Mouse (Mus musculus): ENCODE data around the gene Zfp39.

GRCm38 (mm10) chr11:58897485-58897884 is 6.5 kb downstream of the Zfp39 start:
- TF ChIP-seq POLR2A (IDR thresholded peaks at IDR 0.05; ENCODE audit: low read depth, low read length), result no peak
- no peak for TF ChIP-seq CTCF (conservative IDR thresholded peaks at IDR 0.05; ENCODE audit: insufficient read depth, insufficient read length, low read depth, low read length)

Data from kidney, adult 2 months (tissue).